Mouse (Mus musculus): ENCODE measurements around the gene Lrrk2. TPM values are rescaled to one million over a fixed set of nuclear protein-coding genes. Genes with fewer than 3 reads are reported as not detected.

Gene Lrrk2
- total RNA-seq, 2 experiments from 2014 or later: 61.0 to 62.5 TPM

DNA sequence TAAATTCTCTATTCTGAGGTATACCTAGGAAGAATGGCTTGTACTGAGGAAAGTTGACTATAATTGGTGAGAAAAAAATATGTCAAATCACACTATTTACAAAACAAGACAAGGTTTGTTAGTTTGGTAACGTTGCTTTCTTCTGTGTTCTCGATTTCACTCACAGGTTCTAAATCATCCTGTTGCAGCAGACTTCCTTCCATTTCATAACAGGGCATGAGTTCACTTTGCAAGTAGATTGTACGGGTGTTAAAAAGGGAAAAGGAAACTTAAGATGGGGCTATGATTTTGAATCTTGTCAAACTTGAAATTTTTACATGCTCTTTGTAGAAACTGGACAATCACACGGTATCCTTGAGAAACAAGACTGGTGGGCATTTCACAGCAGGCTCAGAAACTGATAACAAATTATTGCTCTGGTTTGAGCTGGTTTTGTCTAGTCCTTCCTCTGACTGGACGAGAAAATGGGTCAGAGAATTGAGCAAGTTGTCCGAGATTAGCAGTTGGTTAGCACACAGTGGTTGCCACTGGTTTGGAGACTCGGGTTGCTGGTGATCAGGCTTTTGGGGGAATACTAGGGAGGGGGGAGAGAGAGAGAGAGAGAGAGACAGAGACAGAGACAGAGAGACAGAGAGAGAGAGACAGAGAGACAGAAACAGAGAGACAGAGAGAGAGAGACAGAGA is 13.0 kb downstream of the Lrrk2 start:
- no peak for DNase-seq (ENCODE audit: low spot score in 2 of 2)

DNA sequence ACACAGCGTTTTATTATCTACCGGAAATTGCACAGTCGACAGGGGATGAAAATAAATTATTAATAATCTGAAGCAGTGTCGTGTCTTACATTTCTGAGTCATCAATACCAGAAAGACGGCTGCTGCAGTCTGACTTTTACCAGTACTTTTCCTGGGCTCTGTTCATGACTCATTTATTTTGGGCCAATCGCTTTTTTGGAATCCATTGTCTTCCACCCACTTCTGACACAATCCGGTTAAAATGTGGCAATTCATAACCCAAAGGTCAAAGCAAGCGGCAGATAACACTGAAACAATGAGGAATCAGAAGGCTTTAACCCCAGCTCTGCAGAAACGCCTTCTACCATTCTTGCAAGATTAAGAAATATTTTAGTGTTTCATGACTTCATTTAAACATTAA is 17.7 kb downstream of the Lrrk2 start:
- no peak for DNase-seq (ENCODE audit: low spot score in 2 of 2)

DNA sequence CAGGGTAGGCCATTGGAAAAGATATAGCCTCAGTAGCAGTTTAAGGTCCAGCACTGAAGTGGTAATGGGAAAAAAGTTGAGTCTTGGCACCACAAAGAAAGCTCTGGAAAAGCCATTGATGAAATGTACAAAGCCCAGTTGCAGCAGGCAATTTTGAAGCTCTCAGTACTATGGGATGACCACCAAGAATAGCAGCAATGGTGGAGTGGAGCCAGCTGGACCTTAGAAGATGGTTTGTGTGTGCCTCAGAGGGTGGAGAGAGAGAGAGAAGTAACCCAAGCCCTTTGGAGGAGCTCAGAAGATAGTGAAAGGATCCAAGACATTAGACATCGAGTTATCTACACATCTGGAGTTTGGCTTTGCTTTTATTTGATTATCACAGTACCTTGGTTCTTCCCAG is 20.1 kb downstream of the Lrrk2 start:
- DNase-seq (ENCODE audit: low spot score in 2 of 2): no peak

DNA sequence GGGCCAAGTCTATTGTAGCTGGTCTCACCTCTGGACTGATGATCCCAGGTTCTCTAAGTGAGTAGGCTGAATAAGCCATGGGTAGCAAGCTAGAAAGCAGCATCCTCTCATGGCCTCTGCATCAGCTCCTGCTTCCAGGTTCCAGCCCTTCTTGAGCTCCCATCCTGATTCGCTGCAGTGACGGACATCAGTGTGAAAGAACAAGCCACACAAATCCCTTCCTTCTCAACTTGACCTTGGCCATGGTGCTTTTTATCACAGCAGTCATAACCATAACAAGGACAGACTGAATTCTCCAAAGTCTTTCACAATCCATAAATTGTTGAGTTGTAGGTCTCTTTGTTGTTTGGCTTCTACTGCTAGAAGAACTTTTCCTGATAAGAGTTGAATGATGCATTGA is 20.9 kb downstream of the Lrrk2 start:
- no peak for DNase-seq (ENCODE audit: low spot score in 2 of 2)

DNA sequence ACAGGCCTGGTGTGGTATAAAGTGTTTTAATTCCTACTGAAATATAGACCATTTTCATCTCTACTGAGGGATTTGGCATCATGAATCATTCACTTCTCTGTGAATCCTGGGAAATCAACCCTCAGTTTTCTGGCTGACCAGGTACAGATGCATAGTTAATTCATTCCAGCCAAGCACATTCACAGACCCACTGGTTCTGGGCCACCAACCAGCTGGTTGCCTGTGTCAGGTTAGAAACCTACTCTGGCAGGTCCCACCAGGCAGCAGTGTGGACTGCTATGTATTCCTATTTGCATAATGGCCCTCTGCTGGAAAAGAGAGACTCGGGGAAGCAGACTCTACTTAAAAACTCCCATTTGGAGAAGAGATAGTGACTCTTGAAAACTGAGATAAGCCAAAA is 27.9 kb downstream of the Lrrk2 start:
- DNase-seq (ENCODE audit: low spot score in 2 of 2): no peak

DNA sequence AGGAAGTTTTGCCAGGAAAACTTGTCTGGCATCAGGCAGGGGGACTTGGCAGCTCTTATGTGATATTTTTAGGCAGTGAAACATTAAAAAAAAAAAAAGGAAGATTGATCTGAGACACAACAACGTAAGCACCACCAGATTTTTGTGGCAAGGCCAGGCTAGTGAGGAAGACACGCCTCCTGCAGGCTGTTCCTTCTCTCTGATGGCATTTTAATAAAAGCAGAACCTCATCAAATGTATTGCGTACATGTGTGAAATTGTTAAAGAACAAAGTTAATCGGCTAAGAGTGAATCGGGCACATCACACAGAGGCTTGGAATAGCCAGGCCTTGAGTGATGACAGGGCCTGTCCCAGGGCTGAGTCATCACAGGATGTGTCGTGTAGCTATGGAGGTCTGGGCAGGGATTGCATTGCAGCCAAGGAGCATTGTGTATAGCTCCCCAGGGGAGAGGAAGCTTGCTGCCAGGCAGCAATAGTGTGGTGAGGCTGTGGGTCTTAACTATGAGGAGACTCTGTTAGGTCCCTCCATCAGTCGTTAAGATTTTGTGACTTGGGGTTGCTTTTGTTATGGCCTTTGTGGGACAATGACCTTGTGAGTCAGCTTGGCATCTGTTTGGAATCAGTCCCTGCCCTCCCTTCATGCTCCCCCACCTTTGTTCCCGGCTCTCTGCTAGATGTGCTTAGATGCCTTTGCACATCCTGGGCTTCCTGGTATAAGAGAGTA is 30.2 kb downstream of the Lrrk2 start:
- DNase-seq (ENCODE audit: low spot score in 2 of 2): peak; percentile 19 to 41

DNA sequence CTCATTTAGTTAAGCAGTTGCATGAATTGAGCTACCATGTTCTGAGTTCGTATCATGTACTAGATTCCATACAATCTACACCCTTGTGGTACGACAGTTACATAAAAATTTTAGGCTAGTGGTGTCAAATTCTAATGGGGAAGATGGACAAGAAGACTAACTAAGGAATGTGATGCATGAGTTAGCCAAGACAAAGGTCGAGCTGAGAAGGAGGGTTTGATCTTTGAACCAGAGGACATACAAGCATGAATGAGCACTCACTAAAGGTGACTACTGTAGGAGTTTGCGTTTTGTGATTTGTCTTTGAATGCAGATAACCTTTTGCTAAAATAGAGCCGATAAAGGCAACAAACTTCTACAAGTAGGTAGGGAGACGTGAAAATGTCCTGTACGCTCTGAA is 31.1 kb downstream of the Lrrk2 start:
- DNase-seq (ENCODE audit: low spot score in 2 of 2): no peak

DNA sequence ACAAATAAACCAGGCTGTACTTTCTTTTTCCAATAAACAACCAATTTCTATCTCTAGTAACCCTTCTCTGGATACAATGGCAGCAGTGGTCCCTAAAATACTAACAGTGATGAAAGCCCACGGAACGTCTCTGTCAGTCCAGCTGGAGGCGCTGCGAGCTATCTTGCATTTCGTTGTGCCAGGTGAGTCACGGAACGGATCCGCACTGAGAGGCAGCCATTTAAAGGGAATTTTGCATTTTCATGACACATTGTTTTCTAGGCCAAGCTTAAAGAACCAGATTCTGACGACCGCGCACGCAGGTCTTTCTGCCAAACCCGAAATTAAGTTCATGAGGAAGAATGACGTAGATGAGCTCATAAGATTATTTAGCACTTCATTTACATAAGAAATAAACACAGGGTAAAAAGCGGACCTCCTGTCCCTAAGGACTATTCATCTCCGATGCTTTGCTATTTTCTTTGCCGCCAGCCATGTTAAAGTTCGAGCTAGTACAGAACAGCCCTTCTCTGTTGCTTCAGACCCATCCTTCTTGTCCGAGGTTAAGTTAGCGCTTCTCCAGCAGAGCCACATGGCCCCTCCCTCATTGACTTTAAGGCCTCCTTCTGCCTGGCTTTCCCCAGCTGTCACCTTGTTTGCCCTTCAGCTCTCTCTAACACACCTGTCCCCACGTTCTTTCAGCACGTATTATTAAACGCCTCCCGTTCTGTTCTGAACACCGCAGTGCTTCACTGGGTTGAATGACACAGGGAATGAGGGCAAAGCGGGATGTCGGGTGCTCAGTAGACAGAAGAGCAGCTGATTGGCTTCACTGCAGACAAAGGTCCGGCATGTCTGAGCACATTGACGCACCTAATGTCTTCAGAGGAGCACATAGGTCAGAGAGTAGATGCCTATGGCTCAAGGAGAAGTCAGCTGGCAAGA is 36.5 kb downstream of the Lrrk2 start:
- peak; percentile 20 to 23 for DNase-seq (ENCODE audit: low spot score in 2 of 2)

DNA sequence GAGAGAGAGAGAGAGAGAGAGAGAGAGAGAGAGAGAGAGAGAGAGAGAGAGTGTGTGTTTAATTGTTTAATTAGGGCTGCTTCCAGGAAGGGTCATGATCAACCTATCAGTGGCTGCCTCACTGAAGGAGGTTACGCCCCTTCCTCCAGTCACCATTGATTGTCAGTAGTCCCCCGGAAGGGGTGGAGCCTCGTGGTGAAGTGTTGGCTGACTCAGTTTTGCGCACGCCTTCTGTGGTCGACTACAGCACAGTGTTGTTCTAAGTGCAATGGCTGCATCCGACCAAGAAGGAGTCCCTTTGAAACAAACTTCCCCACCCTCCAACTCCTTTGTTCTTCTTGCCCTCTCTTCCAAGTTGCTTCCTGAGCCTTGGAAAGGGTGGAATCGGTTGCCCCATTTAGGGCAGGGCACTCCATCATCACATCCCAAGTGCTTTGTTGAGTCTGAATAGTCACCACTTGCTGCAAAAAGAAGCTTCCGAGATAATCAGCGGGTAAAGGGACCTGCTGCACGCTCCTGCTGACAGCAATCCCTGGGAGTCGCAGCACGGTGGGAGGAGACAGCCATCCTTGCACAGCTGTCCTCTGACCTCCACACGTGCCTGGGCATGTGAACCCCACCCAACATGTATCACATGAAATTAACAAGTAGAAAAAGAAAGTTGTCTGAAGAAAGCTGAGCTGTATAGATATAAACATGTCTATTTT is 62.4 kb downstream of the Lrrk2 start:
- DNase-seq (ENCODE audit: low spot score in 2 of 2): no peak

DNA sequence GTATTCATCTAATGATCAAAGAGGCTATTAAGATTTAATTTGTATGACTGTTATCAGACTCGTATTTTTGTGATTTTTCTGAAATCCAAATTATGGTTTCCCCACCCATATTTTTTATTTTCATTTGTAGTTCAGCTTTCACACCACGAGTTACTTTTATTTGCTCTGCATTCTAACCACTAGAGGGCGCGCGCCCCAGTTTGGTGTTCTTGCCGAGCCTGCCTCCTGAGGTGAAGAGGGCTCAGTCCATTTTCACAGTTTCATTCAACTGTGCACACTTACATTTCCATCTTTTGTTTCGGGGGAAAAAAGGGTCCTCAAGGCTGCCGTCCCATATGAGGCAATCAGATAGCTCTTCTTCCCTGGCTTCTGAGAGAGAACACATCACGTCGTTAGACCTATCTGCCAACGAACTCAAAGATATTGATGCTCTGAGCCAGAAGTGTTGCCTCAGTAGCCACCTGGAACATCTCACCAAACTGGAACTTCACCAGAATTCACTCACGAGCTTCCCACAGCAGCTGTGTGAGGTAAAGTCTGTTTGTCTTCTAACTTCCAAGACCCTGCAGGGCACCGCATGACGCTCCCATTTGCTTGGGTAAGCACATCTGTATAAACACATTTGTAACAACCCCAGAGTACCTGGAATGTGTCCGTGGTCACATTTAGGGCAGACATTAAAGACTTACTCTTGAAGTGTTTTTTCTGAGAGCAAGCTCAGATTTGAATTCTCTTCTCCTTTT is 64.0 kb downstream of the Lrrk2 start:
- peak; percentile 25 to 40 for DNase-seq (ENCODE audit: low spot score in 2 of 2)

DNA sequence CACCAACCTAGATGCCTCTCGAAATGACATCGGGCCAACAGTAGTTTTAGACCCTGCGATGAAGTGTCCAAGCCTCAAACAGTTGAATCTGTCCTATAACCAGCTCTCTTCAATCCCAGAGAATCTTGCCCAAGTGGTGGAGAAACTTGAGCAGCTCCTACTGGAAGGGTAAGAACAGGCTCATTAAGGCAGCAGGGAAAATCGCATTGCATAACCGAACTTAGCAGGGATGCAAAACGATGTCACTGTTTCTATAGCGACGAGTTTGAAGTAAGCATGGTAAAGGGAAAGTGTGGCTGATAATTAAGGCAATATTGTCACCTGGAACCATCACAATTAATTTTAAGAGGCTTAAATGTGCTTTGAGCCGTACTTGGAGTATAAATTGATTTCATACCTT is 65.8 kb downstream of the Lrrk2 start:
- DNase-seq (ENCODE audit: low spot score in 2 of 2): no peak

DNA sequence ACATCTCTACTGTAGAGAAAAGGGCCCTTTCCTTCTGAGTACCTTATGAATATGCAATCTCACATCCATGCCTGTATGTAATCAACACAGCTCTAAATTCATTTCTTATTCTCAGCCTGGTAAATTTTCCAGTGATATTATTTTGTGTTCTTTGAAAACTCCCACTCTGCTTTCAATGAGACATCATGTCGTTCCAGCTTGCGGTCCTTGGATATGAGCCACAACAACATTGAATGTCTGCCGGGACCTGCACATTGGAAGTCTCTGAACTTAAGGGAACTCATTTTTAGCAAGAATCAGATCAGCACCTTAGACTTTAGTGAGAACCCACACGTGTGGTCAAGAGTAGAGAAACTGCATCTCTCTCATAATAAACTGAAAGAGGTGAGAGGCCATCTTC is 72.5 kb downstream of the Lrrk2 start:
- DNase-seq (ENCODE audit: low spot score in 2 of 2): no peak

DNA sequence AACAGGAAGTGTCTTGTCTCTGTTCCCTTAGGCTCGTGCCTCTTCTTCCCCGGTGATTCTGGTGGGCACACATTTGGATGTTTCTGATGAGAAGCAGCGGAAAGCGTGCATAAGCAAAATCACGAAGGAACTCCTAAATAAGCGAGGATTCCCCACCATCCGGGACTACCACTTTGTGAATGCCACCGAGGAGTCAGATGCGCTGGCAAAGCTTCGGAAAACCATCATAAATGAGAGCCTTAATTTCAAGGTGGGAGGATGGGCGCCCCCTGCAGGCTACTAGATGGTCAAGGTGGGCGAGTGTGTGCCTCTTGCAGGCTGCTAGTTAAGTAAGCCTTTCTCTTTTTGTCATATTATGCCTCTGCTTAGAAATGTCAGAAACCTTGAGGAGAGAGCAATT is 79.1 kb downstream of the Lrrk2 start:
- peak; percentile 58 to 61 for DNase-seq (ENCODE audit: low spot score in 2 of 2)

DNA sequence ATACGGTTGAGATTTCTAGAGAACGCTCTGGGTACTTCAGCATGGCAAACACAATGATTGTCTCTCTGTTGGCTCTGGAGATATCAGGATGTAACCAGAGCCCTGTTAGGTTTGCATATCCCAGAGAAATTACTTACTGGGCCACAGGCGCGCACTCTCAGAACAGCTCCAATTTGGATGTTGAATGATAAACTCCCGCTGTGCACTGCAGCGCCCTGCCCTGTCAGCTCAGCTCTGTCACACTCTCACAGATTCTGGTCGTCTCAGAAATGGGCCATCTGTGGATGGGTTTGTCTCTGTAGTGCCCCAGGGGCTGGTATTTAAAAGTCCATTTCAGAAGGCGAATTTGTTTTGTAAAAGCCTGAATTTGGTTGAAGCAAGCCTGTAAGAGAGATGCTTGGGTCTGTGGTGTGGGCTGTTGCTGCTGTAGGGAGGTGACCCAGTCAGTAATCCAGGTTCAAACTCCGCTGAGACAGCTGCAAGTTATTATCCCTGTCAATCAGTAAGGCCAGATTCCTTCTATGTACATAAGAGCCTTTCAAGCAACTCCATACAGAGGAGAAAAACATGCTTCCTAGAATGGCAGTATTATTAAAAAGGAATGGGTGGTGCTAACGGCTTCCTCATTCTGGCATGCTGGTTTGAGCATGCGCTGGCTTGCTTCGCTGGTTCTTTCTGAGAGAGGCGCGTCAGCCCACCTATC is 80.6 kb downstream of the Lrrk2 start:
- no peak for DNase-seq (ENCODE audit: low spot score in 2 of 2)

DNA sequence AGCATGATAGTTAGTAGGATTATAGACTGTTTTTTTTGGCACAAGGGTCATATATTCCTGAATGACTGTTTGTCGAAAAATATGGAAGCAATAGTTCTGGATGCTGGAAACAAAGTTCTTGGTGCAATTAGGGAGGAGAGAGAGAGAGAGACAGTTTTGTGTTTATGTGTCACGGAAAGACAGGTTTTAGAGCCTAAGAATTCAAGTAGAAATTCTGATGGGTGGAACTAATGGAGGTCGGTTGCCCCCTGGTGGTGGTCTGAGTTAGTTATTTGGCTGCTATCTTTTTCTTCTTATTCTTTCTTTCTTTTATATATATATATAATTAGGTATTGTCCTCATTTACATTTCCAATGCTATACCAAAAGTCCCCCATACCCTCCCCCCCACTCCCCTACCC is 81.6 kb downstream of the Lrrk2 start:
- DNase-seq (ENCODE audit: low spot score in 2 of 2): peak; percentile 51 to 65

DNA sequence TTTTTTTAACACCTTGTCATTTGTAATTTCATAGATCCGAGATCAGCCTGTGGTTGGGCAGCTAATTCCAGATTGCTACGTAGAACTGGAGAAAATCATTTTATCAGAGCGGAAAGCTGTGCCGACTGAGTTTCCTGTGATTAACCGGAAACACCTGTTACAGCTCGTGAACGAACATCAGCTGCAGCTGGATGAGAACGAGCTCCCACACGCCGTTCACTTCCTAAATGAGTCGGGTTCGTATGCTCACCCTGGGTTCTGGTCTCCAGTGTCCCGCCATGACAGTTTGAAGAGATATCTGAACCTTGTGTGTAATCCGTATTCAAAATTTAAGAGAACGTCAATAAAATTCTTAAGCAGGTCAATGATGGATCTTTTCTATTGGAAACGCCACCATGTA is 82.8 kb downstream of the Lrrk2 start:
- DNase-seq (ENCODE audit: low spot score in 2 of 2): no peak

DNA sequence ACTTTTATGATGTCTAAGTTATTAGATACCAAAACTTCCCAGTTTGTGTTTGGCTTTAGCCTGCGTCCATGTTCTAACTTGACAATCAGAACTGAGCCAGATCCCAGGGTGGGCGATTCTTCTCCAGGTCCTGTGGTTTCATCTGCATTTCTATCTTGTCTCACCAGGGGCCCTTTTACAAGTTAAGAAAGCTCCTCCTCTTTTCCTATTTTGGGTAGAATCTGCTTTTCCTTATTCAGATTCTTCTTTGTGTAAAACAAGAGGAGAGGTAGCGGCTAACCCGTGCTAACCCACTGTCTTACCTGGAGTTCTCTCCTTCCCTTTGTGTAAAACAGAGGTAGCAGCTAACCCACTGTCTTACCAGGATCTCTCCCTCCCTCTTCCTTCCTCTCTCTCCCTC is 99.1 kb downstream of the Lrrk2 start:
- no peak for DNase-seq (ENCODE audit: low spot score in 2 of 2)

DNA sequence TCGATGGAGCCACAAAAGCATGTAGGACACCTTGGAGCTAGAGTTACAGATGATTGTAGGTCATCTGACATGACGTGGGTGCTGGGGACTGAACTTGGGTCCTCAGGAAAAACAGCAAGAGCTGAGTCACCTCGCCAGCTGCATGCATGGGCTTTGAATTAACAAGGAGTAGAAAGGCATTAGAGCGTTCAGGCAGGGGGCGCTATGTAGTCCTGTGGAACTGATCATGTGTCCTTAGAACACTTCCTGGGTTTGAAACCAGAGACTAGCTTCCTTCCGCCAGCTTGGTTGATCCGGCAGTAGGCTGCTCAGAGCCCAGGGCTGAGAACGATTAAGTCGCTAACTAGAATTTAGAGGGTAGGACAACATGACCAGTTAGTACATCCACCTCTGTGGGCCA is 106.2 kb downstream of the Lrrk2 start:
- no peak for DNase-seq (ENCODE audit: low spot score in 2 of 2)

DNA sequence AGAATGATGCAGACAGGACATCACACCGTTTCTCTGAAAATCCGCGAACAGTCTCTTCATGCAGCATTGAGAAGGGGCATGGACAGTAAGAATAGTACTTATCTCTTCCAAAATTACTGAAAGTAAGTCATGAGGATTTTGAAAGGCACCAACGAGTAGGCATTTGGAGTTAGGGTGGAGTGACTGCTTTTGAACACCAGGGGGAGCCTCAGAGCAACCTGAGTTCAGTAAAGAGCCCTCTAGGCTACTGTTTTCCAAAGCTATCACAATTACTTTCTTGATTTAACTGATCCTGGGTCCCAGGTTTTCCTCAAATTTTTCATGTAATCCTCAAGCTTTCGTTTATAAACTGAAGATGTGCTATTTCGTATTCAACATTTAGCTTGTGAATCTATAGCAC is 108.2 kb downstream of the Lrrk2 start:
- peak; percentile 43 to 45 for DNase-seq (ENCODE audit: low spot score in 2 of 2)

DNA sequence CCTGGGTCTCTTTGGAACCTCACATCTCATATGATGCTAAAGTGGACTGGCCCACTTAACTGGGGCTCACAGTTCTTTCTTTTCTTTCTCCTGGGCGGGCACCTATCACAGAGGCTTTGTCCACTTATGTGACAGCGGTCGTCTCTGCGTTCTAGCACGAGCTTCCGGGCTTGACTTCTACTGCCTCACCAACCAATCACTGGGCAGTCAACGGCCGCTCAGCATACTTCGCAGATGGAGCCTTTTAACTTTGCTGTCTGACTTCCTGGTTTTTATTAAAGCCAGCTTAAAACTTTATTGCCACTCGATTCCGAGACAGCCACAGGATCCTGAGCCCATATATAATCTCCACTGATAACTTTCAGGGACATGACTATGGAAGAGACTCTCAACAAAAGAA is 115.4 kb downstream of the Lrrk2 start:
- DNase-seq (ENCODE audit: low spot score in 2 of 2): no peak
